Mouse (Mus musculus) adrenal gland, postnatal 4 days (tissue): ENCODE data around the gene Taf1d. TPM values are rescaled to one million over a fixed set of nuclear protein-coding genes. Genes with fewer than 3 reads are reported as not detected.
"Not testable (repeated sequence)": the region's sequence is repeated elsewhere in the genome, so short reads cannot be mapped to it uniquely, and the experiment has no call there.

Experiments used
- DNase-seq, 2 experiments: peaks; one replicate each; pipeline ENCODE4 v3.0.0; 2021 to 2022; ENCODE audit warnings: low spot score in 2 of 2, mixed read lengths in 2 of 2
- total RNA-seq, 2 experiments: library from RNA; stranded (reverse); gene quantifications; 2 replicates each; pipeline ENCODE4 v1.2.3; 2021

Taf1d gene
- total RNA-seq, 2 experiments from 2014 or later: 121 to 148 TPM

- DNase-seq: no peak
Measured at GRCm38 (mm10) chr9:15307257-15307656, 1.2 kb downstream of the Taf1d start.

- DNase-seq: no peak
Measured at GRCm38 (mm10) chr9:15308254-15308653, 2.2 kb downstream of the Taf1d start.

- no peak for DNase-seq
Measured at GRCm38 (mm10) chr9:15309425-15309824, 3.4 kb downstream of the Taf1d start.

- no peak for DNase-seq
Measured at GRCm38 (mm10) chr9:15310179-15310578, 4.2 kb downstream of the Taf1d start.

GRCm38 (mm10) chr9:15312054-15312735 lies 6.2 kb downstream of the Taf1d start:
- no peak for DNase-seq

GRCm38 (mm10) chr9:15313633-15314032 lies 7.6 kb downstream of the Taf1d start:
- no peak for DNase-seq

- DNase-seq: no peak
Measured at GRCm38 (mm10) chr9:15314619-15315018, 8.6 kb downstream of the Taf1d start.

- DNase-seq: not testable (repeated sequence)
Measured at GRCm38 (mm10) chr9:15316296-15316695, 10.3 kb downstream of the Taf1d start.

- DNase-seq: no peak
Measured at GRCm38 (mm10) chr9:15317223-15318169, 11.5 kb downstream of the Taf1d start.

- DNase-seq: no peak
Measured at GRCm38 (mm10) chr9:15318170-15318742, 12.2 kb downstream of the Taf1d start.

GRCm38 (mm10) chr9:15337776-15338175 lies 31.8 kb downstream of the Taf1d start:
- DNase-seq: no peak

GRCm38 (mm10) chr9:15349925-15350324 lies 43.9 kb downstream of the Taf1d start:
- DNase-seq: no peak

- no peak for DNase-seq
Measured at GRCm38 (mm10) chr9:15356916-15357483, 51.0 kb downstream of the Taf1d start.

GRCm38 (mm10) chr9:15357484-15358275 lies 51.7 kb downstream of the Taf1d start, which contains the start of gene Cep295:
Cep295 (minus strand) TSS chr9:15357788.
- peak; percentile 90 to 95 for DNase-seq

- no peak for DNase-seq
Measured at GRCm38 (mm10) chr9:15364843-15365242, 58.8 kb downstream of the Taf1d start.

GRCm38 (mm10) chr9:15365856-15366255 lies 59.8 kb downstream of the Taf1d start:
- DNase-seq: no peak

- no peak for DNase-seq
Measured at GRCm38 (mm10) chr9:15366260-15366659, 60.2 kb downstream of the Taf1d start.
